Mouse (Mus musculus) myocyte (in vitro differentiated cells): Measurements from ENCODE around the gene Skida1.

Experiments
- E2F4 ChIP-seq: IDR thresholded peaks from one replicate; pipeline ENCODE4 v1.6.1; 2011; ENCODE audit warnings: mild to moderate bottlenecking, control low read depth, moderate library complexity; ENCODE audit not compliant: insufficient read depth
- MAX ChIP-seq: IDR thresholded peaks from one replicate; pipeline ENCODE4 v1.6.1; 2011; ENCODE audit warnings: low read depth, mild to moderate bottlenecking, control low read depth
- MYOD1 ChIP-seq, 3 experiments: IDR thresholded peaks; one replicate each; pipeline ENCODE4 v1.6.1; 2011; ENCODE audit warnings: control low read depth in 2 of 3, low read depth in 2 of 3, mild to moderate bottlenecking in 2 of 3, moderate library complexity in 1 of 3; ENCODE audit not compliant: insufficient read length in 2 of 3, control insufficient read depth in 1 of 3
- MYOG ChIP-seq, 3 experiments: IDR thresholded peaks; one replicate each; pipeline ENCODE4 v1.6.1; 2011; ENCODE audit warnings: control low read depth in 2 of 3, low read depth in 2 of 3, mild to moderate bottlenecking in 2 of 3; ENCODE audit not compliant: insufficient read length in 2 of 3, control insufficient read depth in 1 of 3, insufficient read depth in 1 of 3
- POLR2A ChIP-seq: IDR thresholded peaks from one replicate; pipeline ENCODE4 v1.6.1; 2011; ENCODE audit warnings: low read depth, mild to moderate bottlenecking, control low read depth, moderate library complexity; ENCODE audit not compliant: insufficient read length
- TCF12 ChIP-seq: IDR thresholded peaks from one replicate; pipeline ENCODE4 v1.6.1; 2011; ENCODE audit warnings: mild to moderate bottlenecking, control low read depth; ENCODE audit not compliant: poor library complexity, insufficient read depth, severe bottlenecking
- USF1 ChIP-seq: IDR thresholded peaks from one replicate; pipeline ENCODE4 v1.6.1; 2011; ENCODE audit warnings: low read depth, mild to moderate bottlenecking, control low read depth, moderate library complexity

DNA sequence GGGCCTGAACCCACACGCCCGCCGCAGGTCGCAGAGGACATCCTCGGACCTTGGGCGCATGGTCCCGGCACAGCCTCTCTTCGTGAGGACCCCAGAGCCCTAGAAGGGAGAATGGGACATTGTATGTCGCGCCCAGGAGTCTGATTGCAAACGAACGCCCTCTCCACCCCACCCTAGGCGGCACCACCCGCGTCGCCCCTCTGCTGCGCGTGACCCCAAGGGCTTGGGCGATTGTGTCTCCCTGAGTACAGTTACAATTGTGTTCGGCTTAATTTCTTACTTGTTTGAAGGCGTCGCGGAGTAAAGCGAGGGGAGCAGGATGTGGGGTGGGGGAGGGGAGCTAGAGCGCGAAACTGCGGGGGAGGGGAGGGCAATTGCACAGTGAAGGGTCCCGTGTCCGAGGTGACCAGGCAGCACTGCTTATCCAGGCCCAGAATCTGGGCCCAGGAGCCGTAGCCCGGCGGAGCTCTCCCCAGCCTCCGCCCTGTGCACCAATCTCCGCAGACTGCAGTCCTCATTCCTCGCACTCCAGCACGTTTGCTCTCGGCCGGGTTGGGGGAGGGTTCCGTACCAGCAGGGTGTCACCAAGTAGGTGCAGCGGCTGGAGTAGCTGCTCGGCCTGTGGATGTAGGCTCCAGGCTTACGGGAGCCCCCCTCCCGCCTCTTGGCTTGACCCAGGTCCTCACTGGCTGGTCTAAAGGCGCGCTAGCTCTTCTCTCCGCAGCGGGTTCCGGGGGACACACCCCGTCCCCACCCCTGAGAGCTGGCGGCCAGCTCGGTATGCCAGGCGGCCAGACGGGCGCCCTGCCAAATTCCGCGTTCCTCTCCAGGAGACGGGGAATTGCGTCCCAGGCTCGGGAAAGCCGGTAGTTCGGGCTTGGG is 20.5 kb downstream of the Skida1 start:
- peak; percentile 71 for TF ChIP-seq POLR2A
- no peak for TF ChIP-seq USF1
- no peak for TF ChIP-seq E2F4
- no peak for TF ChIP-seq TCF12
- TF ChIP-seq MYOG (IDR thresholded peaks at IDR 0.05; ENCODE audit: control insufficient read depth in 1 of 3, insufficient read depth in 1 of 3, insufficient read length in 2 of 3, low read depth in 2 of 3), result peak in 1 of 3 experiments; percentile 26
- no peak for TF ChIP-seq MYOD1 (IDR thresholded peaks at IDR 0.05; ENCODE audit: control insufficient read depth in 1 of 3, insufficient read length in 2 of 3, low read depth in 2 of 3)
- TF ChIP-seq MAX, result no peak
